Mouse (Mus musculus) hindbrain, embryonic 11.5 days (tissue): ENCODE data around the gene Med27. TPM values are rescaled to one million over a fixed set of nuclear protein-coding genes. Genes with fewer than 3 reads are reported as not detected.

Experiments
- ATAC-seq: fragments of 200-750 bp; cut with Nextera tagmentation; 2 replicates; pipeline ENCODE4 v1.8.0; 2017; ENCODE audit warnings: mild to moderate bottlenecking, moderate TSS enrichment, moderate library complexity; ENCODE audit not compliant: low FRiP score
- DNase-seq: peaks from one replicate; pipeline ENCODE4 v3.0.0-alpha.2; 2015; ENCODE audit warnings: low spot score
- H3K27ac ChIP-seq: fragments of 300-500 bp; sonication (generic); 2 replicates; pipeline ENCODE4 v1.5.1; 2014; ENCODE audit warnings: mild to moderate bottlenecking, low read depth, low read length
- H3K27me3 ChIP-seq: fragments of 300-500 bp; sonication (generic); 2 replicates; pipeline ENCODE4 v1.6.1; 2014; ENCODE audit warnings: mild to moderate bottlenecking, low read length, moderate library complexity, mixed read lengths; ENCODE audit not compliant: control insufficient read depth, insufficient read depth
- H3K36me3 ChIP-seq: fragments of 300-500 bp; sonication (generic); 2 replicates; pipeline ENCODE4 v1.6.1; 2014; ENCODE audit warnings: mild to moderate bottlenecking, low read length, moderate library complexity, mixed read lengths; ENCODE audit not compliant: control insufficient read depth, insufficient read depth
- H3K4me1 ChIP-seq: fragments of 300-500 bp; sonication (generic); replicated peaks from 2 replicates; pipeline ENCODE4 v1.6.1; 2014; ENCODE audit warnings: low read length, mixed read lengths; ENCODE audit not compliant: control insufficient read depth, insufficient read depth
- H3K4me2 ChIP-seq: fragments of 300-500 bp; sonication (generic); replicated peaks from 2 replicates; pipeline ENCODE4 v1.6.1; 2014; ENCODE audit warnings: mild to moderate bottlenecking, low read depth, low read length
- H3K4me3 ChIP-seq: fragments of 300-500 bp; sonication (generic); 2 replicates; pipeline ENCODE4 v1.5.1; 2014; ENCODE audit warnings: low read depth, low read length
- H3K9ac ChIP-seq: fragments of 300-500 bp; sonication (generic); 2 replicates; pipeline ENCODE4 v1.6.1; 2014; ENCODE audit warnings: low read depth, low read length
- H3K9me3 ChIP-seq: fragments of 300-500 bp; sonication (generic); 2 replicates; pipeline ENCODE4 v1.6.1; 2016; ENCODE audit warnings: low read length; ENCODE audit not compliant: control insufficient read depth
- WGBS: fragments of 180-500 bp; shearing (Covaris S2); extraction: QIAGEN DNeasy Blood & Tissue Kit; methylation state at CpG from one replicate; pipeline ENCODE4 v1.1.7; 2014; 5-methylcytosine and 5-hydroxymethylcytosine counted together
- polyA plus RNA-seq: library from polyadenylated mRNA; unstranded; fragments of >200 nt; fragmentation: Nextera tagmentation; extraction: Ambion mirVana; gene quantifications from 2 replicates; pipeline ENCODE4 v1.2.1, GENCODE M21; 2014

Gene Med27
- polyA plus RNA-seq, 1 experiment from 2014 or later, result 74.6 TPM

GRCm38 (mm10) chr2:29414852-29415473 lies 68.3 kb downstream of the Med27 start:
- no peaks in the 10 kb centered on the region for H3K9me3 ChIP-seq
- H3K27me3 ChIP-seq, result no peaks in the 10 kb centered on the region
- no peak overlapping the region for H3K9ac ChIP-seq
- H3K4me2 ChIP-seq, result no peak overlapping the region
- whole genome bisulfite sequencing, result 88% methylated on average over 7 of the region's 7 CpGs
- no peaks in the 10 kb centered on the region for H3K36me3 ChIP-seq
- DNase-seq, result no peak
- H3K4me3 ChIP-seq, result no peak overlapping the region
- no peak overlapping the region for H3K27ac ChIP-seq
- peaks cover 6% of the 10 kb centered on the region for H3K4me1 ChIP-seq
- ATAC-seq, result no peak

- peaks cover 11% of the 10 kb centered on the region for H3K4me1 ChIP-seq
- no peaks in the 10 kb centered on the region for H3K9me3 ChIP-seq
- no peak overlapping the region for H3K4me3 ChIP-seq
- H3K4me2 ChIP-seq, result no peak overlapping the region
- ATAC-seq (no peak), DNase-seq (no peak)
- H3K27ac ChIP-seq, result peak overlapping the region; percentile 49
- no peaks in the 10 kb centered on the region for H3K27me3 ChIP-seq
- H3K36me3 ChIP-seq, result no peaks in the 10 kb centered on the region
- WGBS, result 64% methylated on average over 6 of the region's 6 CpGs
- H3K9ac ChIP-seq, result no peak overlapping the region
Measured at GRCm38 (mm10) chr2:29418498-29418897, 71.9 kb downstream of the Med27 start.

GRCm38 (mm10) chr2:29419434-29419833 lies 72.8 kb downstream of the Med27 start:
- no peaks in the 10 kb centered on the region for H3K27me3 ChIP-seq
- H3K27ac ChIP-seq, result 0 out of 2 replicates have a peak overlapping the region, but pooled peaks have one; percentile 49
- ATAC-seq, result no peak
- no peak overlapping the region for H3K4me2 ChIP-seq
- H3K4me3 ChIP-seq, result no peak overlapping the region
- 14% methylated on average over 5 of the region's 5 CpGs for WGBS
- no peaks in the 10 kb centered on the region for H3K36me3 ChIP-seq
- no peak overlapping the region for H3K9ac ChIP-seq
- H3K4me1 ChIP-seq, result peaks cover 11% of the 10 kb centered on the region
- DNase-seq, result no peak
- H3K9me3 ChIP-seq, result no peaks in the 10 kb centered on the region

- Histone ChIP-seq H3K9ac (no peak overlapping the region), H3K9me3 (no peaks in the 10 kb centered on the region), H3K27ac (no peak overlapping the region), H3K4me2 (no peak overlapping the region), H3K4me1 (peaks cover 11% of the 10 kb centered on the region), H3K36me3 (no peaks in the 10 kb centered on the region), H3K27me3 (no peaks in the 10 kb centered on the region), H3K4me3 (no peak overlapping the region)
- no peak for DNase-seq
- no peak for ATAC-seq
- 60% methylated on average over 5 of the region's 5 CpGs for WGBS
Measured at GRCm38 (mm10) chr2:29419946-29420345, 73.3 kb downstream of the Med27 start.

- DNase-seq (no peak), ATAC-seq (no peak)
- H3K4me1 ChIP-seq, result peaks cover 11% of the 10 kb centered on the region
- WGBS, result 78% methylated on average over 10 of the region's 10 CpGs
- no peaks in the 10 kb centered on the region for H3K36me3 ChIP-seq
- H3K4me2 ChIP-seq, result no peak overlapping the region
- H3K9ac ChIP-seq, result no peak overlapping the region
- H3K9me3 ChIP-seq, result no peaks in the 10 kb centered on the region
- H3K4me3 ChIP-seq, result no peak overlapping the region
- no peaks in the 10 kb centered on the region for H3K27me3 ChIP-seq
- H3K27ac ChIP-seq, result no peak overlapping the region
Measured at GRCm38 (mm10) chr2:29422126-29422840, 75.7 kb downstream of the Med27 start.

GRCm38 (mm10) chr2:29423059-29423458 lies 76.4 kb downstream of the Med27 start:
- Histone ChIP-seq H3K27ac (no peak overlapping the region), H3K4me1 (peaks cover 11% of the 10 kb centered on the region), H3K4me3 (no peak overlapping the region), H3K36me3 (no peaks in the 10 kb centered on the region), H3K9ac (no peak overlapping the region), H3K4me2 (no peak overlapping the region), H3K9me3 (no peaks in the 10 kb centered on the region), H3K27me3 (no peaks in the 10 kb centered on the region)
- WGBS, result 83% methylated on average over 3 of the region's 3 CpGs
- DNase-seq, result no peak
- ATAC-seq, result no peak

GRCm38 (mm10) chr2:29425386-29425785 lies 78.8 kb downstream of the Med27 start:
- H3K9ac ChIP-seq, result no peak overlapping the region
- WGBS, result 91% methylated on average over 2 of the region's 2 CpGs
- H3K36me3 ChIP-seq, result no peaks in the 10 kb centered on the region
- H3K4me1 ChIP-seq, result peaks cover 5% of the 10 kb centered on the region; the same call in 1 of the 2 replicates
- H3K4me2 ChIP-seq, result no peak overlapping the region
- H3K27ac ChIP-seq, result no peak overlapping the region
- no peak overlapping the region for H3K4me3 ChIP-seq
- DNase-seq, result no peak
- H3K9me3 ChIP-seq, result no peaks in the 10 kb centered on the region
- no peaks in the 10 kb centered on the region for H3K27me3 ChIP-seq
- ATAC-seq, result no peak

- WGBS, result 79% methylated on average over 3 of the region's 3 CpGs
- H3K9ac ChIP-seq, result no peak overlapping the region
- no peak for DNase-seq
- H3K27me3 ChIP-seq, result no peaks in the 10 kb centered on the region
- H3K4me1 ChIP-seq, result peaks cover 2% of the 10 kb centered on the region; the same call in 1 of the 2 replicates
- ATAC-seq, result no peak
- H3K36me3 ChIP-seq, result no peaks in the 10 kb centered on the region
- no peak overlapping the region for H3K4me2 ChIP-seq
- no peak overlapping the region for H3K27ac ChIP-seq
- H3K4me3 ChIP-seq, result no peak overlapping the region
- H3K9me3 ChIP-seq, result no peaks in the 10 kb centered on the region
Measured at GRCm38 (mm10) chr2:29426684-29427083, 80.1 kb downstream of the Med27 start.

GRCm38 (mm10) chr2:29432565-29432964 lies 85.9 kb downstream of the Med27 start:
- no peak overlapping the region for H3K4me3 ChIP-seq
- no peaks in the 10 kb centered on the region for H3K4me1 ChIP-seq
- no peaks in the 10 kb centered on the region for H3K36me3 ChIP-seq
- DNase-seq, result no peak
- ATAC-seq, result no peak
- no peak overlapping the region for H3K9ac ChIP-seq
- WGBS, result 88% methylated on average over 5 of the region's 5 CpGs
- no peak overlapping the region for H3K4me2 ChIP-seq
- H3K27ac ChIP-seq, result no peak overlapping the region
- H3K27me3 ChIP-seq, result no peaks in the 10 kb centered on the region
- no peaks in the 10 kb centered on the region for H3K9me3 ChIP-seq
